Mouse (Mus musculus): Measurements from ENCODE around the gene Asz1. TPM values are rescaled to one million over a fixed set of nuclear protein-coding genes. Genes with fewer than 3 reads are reported as not detected.
A peak's percentile ranks its signal among the peaks of the same experiment; 100 is the strongest.

The Asz1 gene
- polyA plus RNA-seq, 1 experiment, result not detected

DNA sequence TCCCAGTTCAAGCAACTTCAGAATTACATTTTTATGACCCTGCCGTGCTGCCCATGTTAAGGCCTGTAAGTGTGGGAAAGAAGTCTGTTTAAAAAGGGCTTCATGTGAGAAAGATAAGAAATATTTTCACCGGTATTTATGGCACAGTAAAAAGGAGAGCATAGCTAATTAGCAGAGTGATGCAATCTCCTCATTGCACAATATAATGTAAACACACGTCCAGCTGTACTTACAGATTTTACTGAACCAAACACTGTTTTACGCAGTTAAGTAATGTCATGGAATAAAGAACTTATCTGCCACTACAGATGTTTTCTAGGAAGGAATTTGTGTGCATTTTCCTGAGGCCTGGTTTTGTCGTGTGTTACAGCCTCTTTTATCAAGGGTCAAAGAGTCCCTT, 32.3 kb downstream of the Asz1 start:
- TF ChIP-seq POLR2A (IDR thresholded peaks at IDR 0.05; ENCODE audit: low read depth, low read length), result no peak
- Histone ChIP-seq H3K27ac (ENCODE audit: insufficient read depth, low read length) (no peak overlapping the region), H3K4me3 (ENCODE audit: insufficient read depth, low read length) (no peak overlapping the region), H3K4me1 (ENCODE audit: control insufficient read depth, insufficient read depth, low read length) (no peaks in the 10 kb centered on the region)

DNA sequence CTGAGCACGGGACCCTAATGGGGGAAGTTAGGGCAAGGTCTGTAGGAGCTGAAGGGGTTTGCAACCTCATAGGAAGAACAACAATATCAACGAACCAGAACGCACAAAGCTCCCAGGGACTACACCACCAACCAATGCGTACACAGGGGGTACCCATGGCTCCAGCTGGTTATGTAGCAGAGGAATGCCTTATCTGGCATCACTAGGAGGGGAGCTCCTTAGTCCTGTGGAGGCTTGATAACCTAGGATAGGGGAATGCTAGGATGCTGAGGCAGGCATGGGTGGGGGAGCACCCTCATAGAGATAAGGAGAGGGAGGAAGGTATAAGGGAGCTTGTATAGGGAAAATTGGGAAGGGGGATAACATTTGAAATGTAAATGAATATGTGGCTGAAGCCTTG, 51.0 kb downstream of the Asz1 start:
- Histone ChIP-seq H3K4me1 (ENCODE audit: control insufficient read depth, insufficient read depth, low read length) (no peaks in the 10 kb centered on the region), H3K4me3 (ENCODE audit: insufficient read depth, low read length) (no peak overlapping the region), H3K27ac (ENCODE audit: insufficient read depth, low read length) (no peak overlapping the region)
- no peak for TF ChIP-seq CTCF (IDR thresholded peaks at IDR 0.05; ENCODE audit: borderline replicate concordance, insufficient read depth, low read length)
- no peak for TF ChIP-seq POLR2A (IDR thresholded peaks at IDR 0.05; ENCODE audit: low read depth, low read length)

DNA sequence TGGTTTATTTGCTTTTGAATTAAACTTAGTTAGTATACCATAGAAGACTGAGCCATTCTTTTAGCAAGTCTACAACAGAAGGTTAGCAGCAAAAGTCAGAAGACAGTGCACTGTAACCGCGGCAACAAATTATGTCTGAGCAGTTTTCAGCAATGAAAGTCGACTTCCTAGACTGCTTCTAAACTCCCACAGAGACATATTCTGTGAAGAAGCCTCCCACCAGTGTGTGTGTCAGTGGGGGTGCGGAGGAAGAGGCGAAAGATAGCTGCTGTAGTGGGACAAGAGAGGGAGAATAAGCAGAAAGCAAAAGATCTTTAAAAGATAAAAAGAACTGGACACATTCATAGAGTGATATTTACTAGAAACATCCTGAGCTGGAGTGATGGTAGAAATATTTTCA, 57.2 kb downstream of the Asz1 start:
- Histone ChIP-seq H3K4me1 (ENCODE audit: control insufficient read depth, insufficient read depth, low read length) (no peaks in the 10 kb centered on the region), H3K4me3 (ENCODE audit: insufficient read depth, low read length) (no peak overlapping the region), H3K27ac (ENCODE audit: insufficient read depth, low read length) (no peak overlapping the region)
- TF ChIP-seq CTCF (IDR thresholded peaks at IDR 0.05; ENCODE audit: borderline replicate concordance, insufficient read depth, low read length), result no peak
- no peak for TF ChIP-seq POLR2A (IDR thresholded peaks at IDR 0.05; ENCODE audit: low read depth, low read length)

DNA sequence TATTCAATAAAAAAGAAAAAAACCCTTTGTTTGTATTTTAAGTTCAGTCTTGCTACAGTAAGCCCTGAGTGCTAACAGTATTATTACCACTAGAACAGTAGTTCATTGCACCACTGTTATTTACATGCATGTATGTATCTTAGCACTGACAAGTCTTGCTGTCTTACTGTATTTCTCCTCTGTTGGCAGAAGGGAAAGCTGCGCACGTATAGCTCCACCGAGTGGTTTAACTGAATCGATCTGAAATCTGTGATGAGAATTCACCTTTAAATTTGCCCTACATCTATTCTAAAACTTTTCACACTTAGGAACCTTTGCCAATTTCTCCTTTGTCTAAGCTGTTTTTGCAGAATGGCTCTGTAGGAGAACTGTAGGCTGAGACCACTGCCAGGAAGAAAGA, 64.6 kb downstream of the Asz1 start:
- no peaks in the 10 kb centered on the region for H3K4me1 ChIP-seq (ENCODE audit: control insufficient read depth, insufficient read depth, low read length)
- H3K4me3 ChIP-seq (ENCODE audit: insufficient read depth, low read length), result no peak overlapping the region
- no peak for TF ChIP-seq POLR2A (IDR thresholded peaks at IDR 0.05; ENCODE audit: low read depth, low read length)
- no peak for TF ChIP-seq CTCF (IDR thresholded peaks at IDR 0.05; ENCODE audit: borderline replicate concordance, insufficient read depth, low read length)
- no peak overlapping the region for H3K27ac ChIP-seq (ENCODE audit: insufficient read depth, low read length)

DNA sequence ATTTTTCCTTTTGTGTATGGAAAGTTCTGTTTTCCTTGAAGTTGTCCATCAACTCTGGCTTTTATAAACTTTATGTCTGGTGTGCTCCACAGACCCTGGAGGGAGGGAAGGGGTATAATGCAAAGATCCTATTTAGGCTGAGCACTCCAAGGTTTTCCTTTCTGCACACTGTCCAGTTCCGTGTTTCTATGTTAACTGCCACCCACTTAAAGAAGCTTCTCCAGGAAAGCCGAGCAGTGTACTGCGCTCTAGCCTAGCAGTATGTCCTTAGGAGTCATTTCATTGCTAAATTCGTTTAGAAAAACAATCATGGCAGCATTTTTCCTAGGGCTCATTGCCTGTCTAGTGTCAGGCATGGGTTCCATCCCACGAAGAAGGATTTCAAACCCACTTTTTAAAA, 65.7 kb downstream of the Asz1 start:
- TF ChIP-seq CTCF (IDR thresholded peaks at IDR 0.05; ENCODE audit: borderline replicate concordance, insufficient read depth, low read length) (no peak), POLR2A (IDR thresholded peaks at IDR 0.05; ENCODE audit: low read depth, low read length) (no peak)
- Histone ChIP-seq H3K4me3 (ENCODE audit: insufficient read depth, low read length) (no peak overlapping the region), H3K27ac (ENCODE audit: insufficient read depth, low read length) (no peak overlapping the region), H3K4me1 (ENCODE audit: control insufficient read depth, insufficient read depth, low read length) (no peaks in the 10 kb centered on the region)

DNA sequence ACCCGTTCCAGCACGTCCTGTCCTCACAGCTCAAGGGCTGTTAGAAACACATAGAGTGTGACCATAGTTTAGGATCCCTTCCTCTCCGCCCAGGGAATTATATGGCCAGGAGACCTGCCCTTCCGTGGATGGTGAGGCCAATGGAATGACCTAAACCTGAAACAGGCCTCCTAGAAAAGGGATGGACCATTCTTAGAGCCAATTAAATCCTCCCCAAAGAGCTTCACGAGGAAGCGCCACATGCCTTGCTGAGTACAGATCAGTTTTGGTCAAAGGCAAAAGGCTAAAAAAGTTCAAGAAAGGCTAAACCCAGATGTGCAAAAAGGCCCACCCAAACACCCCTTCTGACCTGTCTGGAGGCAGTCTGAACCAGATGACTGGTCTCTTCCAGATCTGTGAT, 76.6 kb downstream of the Asz1 start:
- Histone ChIP-seq H3K4me1 (ENCODE audit: control insufficient read depth, insufficient read depth, low read length) (no peaks in the 10 kb centered on the region), H3K27ac (ENCODE audit: insufficient read depth, low read length) (no peak overlapping the region), H3K4me3 (ENCODE audit: insufficient read depth, low read length) (peak overlapping the region; percentile 1; the same call in 1 of the 2 replicates)
- TF ChIP-seq CTCF (IDR thresholded peaks at IDR 0.05; ENCODE audit: borderline replicate concordance, insufficient read depth, low read length), result no peak

DNA sequence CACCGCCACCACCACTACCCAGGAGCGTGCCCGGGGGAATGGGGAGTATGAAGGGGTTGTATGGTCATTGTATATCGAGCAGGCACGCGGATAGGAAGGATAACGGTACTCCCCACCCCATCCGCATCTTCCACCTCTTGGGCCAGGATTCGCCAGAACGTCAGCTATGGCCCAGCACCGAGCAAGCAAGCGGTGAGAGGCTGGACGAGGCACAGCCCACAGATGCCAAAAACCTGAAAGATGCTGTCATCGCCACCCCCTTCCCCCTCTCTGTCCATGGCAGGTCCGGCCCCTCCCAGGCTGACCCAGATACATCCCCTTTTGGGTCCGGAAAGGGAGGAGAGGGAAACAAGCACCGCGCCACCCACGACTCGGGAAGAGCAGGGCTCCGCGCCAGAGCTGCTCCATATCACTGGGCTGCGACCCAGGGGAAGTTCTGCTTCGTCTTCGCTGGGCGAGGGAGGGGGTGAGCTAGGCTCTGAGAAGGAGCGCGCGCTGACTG, 77.3 kb downstream of the Asz1 start:
- TF ChIP-seq CTCF (IDR thresholded peaks at IDR 0.05; ENCODE audit: borderline replicate concordance, insufficient read depth, low read length) (no peak), POLR2A (IDR thresholded peaks at IDR 0.05; ENCODE audit: low read depth, low read length) (no peak)
- Histone ChIP-seq H3K4me3 (ENCODE audit: insufficient read depth, low read length) (peak overlapping the region; percentile 1), H3K27ac (ENCODE audit: insufficient read depth, low read length) (no peak overlapping the region), H3K4me1 (ENCODE audit: control insufficient read depth, insufficient read depth, low read length) (no peaks in the 10 kb centered on the region)

DNA sequence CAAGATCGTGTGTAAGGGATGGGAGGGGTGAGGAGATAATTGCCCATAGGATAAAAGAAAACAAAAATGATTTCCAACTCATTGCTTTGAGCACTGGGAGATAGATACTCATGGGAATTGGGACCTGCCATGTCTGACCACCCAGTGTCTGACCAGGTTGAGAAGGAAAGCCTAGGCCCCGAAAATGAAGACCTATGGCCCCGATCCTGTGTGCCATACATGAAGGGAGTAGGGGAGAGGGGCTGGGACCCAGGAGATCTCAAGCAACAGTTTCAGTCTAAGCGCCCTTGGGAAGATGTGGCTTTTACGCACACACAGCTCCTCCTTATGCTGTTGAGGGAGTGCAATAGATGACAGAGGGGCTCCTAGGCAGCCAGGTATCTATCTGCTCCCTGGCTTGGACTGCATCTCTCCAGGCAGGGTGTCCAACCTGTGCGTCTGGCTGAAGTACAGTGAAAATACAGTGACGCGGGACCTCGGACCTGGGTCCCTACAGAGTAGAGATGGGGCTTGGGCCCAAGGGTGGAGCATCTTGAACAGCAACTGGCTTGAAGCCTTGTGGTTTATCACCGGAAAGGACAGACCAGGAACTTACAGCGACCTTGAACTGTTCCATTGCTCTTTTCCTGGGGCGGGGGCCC, 77.9 kb downstream of the Asz1 start:
- Histone ChIP-seq H3K27ac (ENCODE audit: insufficient read depth, low read length) (no peak overlapping the region), H3K4me3 (ENCODE audit: insufficient read depth, low read length) (peak overlapping the region; percentile 29; the same call in 1 of the 2 replicates), H3K4me1 (ENCODE audit: control insufficient read depth, insufficient read depth, low read length) (no peaks in the 10 kb centered on the region; the same call in 1 of the 2 replicates)
- no peak for TF ChIP-seq POLR2A (IDR thresholded peaks at IDR 0.05; ENCODE audit: low read depth, low read length)
- no peak for TF ChIP-seq CTCF (IDR thresholded peaks at IDR 0.05; ENCODE audit: borderline replicate concordance, insufficient read depth, low read length)

DNA sequence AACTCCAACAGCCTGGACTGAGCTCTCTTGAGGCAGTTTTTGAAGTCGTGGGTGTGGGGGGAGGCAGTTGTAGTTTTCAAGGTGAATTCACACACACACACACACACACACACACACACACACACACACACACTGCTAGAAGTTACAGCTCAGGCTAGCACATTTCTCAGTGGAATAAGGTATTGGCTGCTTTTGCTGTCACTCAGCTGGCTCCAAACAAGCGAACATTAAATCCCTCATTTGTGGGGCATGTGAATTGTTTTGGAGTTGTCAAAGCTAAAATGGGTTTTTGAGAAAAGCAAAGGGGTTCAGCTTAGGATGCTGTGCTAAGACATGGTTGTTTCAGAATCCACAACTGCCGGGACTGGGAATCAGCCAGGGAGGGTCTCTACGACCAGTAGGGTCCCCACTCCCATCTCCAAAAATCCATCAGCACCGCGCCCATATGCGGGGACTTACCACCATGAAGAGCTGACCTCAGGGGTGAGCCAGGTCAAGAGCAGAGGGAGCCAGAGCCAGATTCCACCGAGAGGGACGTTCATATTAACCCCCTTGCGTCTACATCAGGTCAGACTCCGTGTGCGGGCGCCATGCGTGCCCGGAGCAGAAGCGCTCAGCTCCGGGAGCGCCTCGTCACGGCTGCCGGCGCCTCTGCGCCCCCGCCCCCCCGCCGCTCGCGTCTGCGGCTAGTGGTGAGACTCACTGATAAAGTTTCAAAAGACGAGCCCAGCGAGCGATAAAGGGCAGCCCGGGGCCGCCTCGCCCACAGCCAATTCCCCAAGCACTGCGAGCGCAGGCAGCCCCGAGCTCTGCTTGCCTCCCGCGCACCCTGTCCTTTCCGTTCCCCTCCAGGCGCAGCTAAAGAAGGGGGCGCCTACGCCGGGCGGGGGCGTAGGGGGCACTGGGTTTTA, 78.9 kb downstream of the Asz1 start, which contains the start of gene Wnt2:
Gene Wnt2 (minus strand): TSS at position 840 of the 911 bp plus-strand sequence.
- no peak within 1 kb of the TSS for H3K27ac ChIP-seq (ENCODE audit: insufficient read depth, low read length)
- no peaks in the 10 kb centered on the region; the same call in 1 of the 2 replicates for H3K4me1 ChIP-seq (ENCODE audit: control insufficient read depth, insufficient read depth, low read length)
- TF ChIP-seq POLR2A (IDR thresholded peaks at IDR 0.05; ENCODE audit: low read depth, low read length) (no peak), CTCF (IDR thresholded peaks at IDR 0.05; ENCODE audit: borderline replicate concordance, insufficient read depth, low read length) (no peak)
- H3K4me3 ChIP-seq (ENCODE audit: insufficient read depth, low read length), result peak within 1 kb of the TSS; percentile 29
